Mouse (Mus musculus): Measurements from ENCODE around the gene Pced1b. TPM values are rescaled to one million over a fixed set of nuclear protein-coding genes. Genes with fewer than 3 reads are reported as not detected.

The Pced1b gene
- polyA plus RNA-seq, 1 experiment from 2014 or later: 3.2 TPM

DNA sequence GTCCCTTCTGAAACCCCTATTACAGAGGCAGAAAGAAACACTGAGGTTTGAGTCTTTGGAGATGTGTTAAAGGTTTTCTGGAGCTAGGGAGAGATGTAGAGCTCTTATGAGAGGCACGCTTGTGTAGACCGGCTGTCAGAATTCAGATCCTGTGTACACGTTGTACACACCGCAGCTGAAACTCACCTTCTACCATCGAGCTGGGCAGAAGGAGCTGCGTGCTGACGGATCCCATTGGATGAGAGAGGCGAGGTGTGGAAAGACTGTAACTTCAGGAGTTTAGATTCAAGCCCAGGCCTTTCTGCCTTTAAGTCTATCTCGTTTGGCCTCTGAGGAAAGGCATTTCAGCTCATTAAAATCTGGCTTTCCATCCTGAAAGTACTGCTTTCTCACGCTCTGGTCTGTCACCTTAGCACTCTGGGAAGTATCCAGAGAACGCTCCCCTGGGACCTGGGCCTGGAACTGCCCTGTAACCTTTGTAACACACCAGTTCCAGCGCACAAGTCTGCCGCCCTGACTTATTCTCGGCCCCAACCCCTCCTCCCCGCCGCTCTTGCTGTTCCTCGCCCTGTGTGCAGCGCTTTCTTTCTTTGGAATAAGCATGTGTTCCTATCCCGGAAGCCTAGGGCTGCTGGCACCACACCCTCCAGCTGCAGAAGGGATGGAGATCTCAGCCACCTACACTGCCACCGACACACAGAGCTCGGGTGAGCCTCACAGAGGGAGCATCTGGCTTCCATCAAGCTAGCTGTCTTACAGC is 44.6 kb downstream of the Pced1b start:
- Histone ChIP-seq H3K27ac (replicated peaks) (no peak overlapping the region), H3K4me2 (replicated peaks) (no peak overlapping the region), H3K27me3 (no peaks in the 10 kb centered on the region), H3K9me3 (no peaks in the 10 kb centered on the region), H3K36me3 (no peaks in the 10 kb centered on the region), H3K4me3 (no peak overlapping the region), H3K4me1 (no peaks in the 10 kb centered on the region), H3K9ac (replicated peaks) (no peak overlapping the region)
- 86% methylated on average over 21 of the region's 21 CpGs for WGBS
- no peak for ATAC-seq (ENCODE audit: low FRiP score, low read depth)

DNA sequence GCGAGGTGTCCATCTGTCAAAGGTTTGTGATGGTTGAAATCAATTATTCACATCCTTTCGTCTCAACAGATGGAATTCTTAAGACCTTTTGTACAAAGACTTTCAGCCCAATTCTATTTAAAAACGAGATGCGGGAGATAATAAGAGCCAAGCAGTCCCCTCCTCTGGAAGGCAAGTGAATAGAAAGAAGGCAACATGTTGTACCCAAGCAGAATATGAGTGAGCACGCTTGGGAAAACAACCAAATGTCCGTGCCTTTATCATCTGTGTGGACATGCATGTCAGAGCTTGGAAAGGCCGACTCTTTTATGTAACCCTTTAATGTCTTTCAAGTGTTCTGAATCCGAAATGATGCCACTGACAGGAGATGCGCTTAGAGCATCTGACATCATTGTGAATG is 61.0 kb downstream of the Pced1b start:
- ATAC-seq (ENCODE audit: low FRiP score, low read depth): peak; percentile 63
- no peak overlapping the region for H3K4me3 ChIP-seq
- 40% methylated on average over 9 of the region's 9 CpGs for WGBS

DNA sequence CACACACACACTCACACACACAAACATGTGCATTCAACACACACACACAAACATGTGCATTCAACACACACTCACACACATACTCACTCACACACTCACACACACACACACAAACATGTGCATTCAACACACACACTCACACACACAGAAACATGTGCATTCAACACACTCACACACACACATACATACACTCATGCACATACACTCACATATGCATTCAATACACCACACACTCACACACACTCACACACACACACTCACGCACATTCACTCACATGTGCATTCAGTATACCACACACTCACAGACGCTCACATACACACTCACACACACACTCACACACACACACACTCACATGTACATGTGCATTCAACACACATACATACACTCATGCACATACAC is 62.6 kb downstream of the Pced1b start:
- no peaks in the 10 kb centered on the region for H3K27me3 ChIP-seq
- WGBS: 94% methylated on average over 2 of the region's 2 CpGs

More for the DNA sequence above, 61.0 kb downstream of the Pced1b start:
- H3K4me2 ChIP-seq (replicated peaks): no peak overlapping the region
- H3K9ac ChIP-seq (replicated peaks): no peak overlapping the region
- no peaks in the 10 kb centered on the region for H3K27me3 ChIP-seq
- H3K27ac ChIP-seq (replicated peaks): no peak overlapping the region
- no peaks in the 10 kb centered on the region for H3K4me1 ChIP-seq
- no peaks in the 10 kb centered on the region for H3K9me3 ChIP-seq
- no peaks in the 10 kb centered on the region for H3K36me3 ChIP-seq

DNA sequence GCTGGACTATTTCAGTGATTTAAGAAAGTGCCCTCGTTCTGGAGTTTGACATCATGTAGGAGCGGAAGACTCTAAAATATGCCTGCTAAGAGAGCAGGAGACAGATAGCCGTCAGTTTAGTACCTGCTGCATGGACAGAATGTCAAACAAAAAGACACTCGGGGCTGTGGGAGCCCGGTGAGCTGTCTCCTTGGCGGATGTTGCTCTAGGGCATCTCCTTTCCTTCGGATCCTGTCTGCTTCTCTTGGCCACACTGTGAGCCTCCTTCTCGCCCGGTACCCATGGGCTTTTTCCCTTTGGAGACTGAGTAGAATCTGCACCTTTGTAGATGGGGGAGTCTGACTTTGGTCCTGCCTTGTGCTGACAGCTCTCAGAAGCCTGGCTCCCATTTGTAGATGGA is 63.3 kb downstream of the Pced1b start:
- Histone ChIP-seq H3K36me3 (no peaks in the 10 kb centered on the region), H3K27ac (replicated peaks) (0 out of 2 replicates have a peak overlapping the region, but pooled peaks have one; percentile 17), H3K9ac (replicated peaks) (no peak overlapping the region), H3K4me2 (replicated peaks) (no peak overlapping the region), H3K4me3 (no peak overlapping the region), H3K9me3 (no peaks in the 10 kb centered on the region), H3K4me1 (peaks cover 8% of the 10 kb centered on the region; the same call in 1 of the 2 replicates), H3K27me3 (no peaks in the 10 kb centered on the region)
- ATAC-seq (ENCODE audit: low FRiP score, low read depth): no peak
- 88% methylated on average over 9 of the region's 9 CpGs for WGBS

More for the DNA sequence above, 62.6 kb downstream of the Pced1b start:
- Histone ChIP-seq H3K9me3 (no peaks in the 10 kb centered on the region), H3K4me3 (no peak overlapping the region), H3K4me1 (0 out of 2 replicates have a peak, but pooled peaks cover 2% of the 10 kb centered on the region), H3K9ac (replicated peaks) (no peak overlapping the region), H3K4me2 (replicated peaks) (no peak overlapping the region), H3K36me3 (no peaks in the 10 kb centered on the region), H3K27ac (replicated peaks) (no peak overlapping the region)
- ATAC-seq (ENCODE audit: low FRiP score, low read depth): no peak

GRCm38 (mm10) chr15:97311211-97311610 is 64.3 kb downstream of the Pced1b start:
- no peaks in the 10 kb centered on the region for H3K36me3 ChIP-seq
- H3K27ac ChIP-seq (replicated peaks): no peak overlapping the region
- ATAC-seq (ENCODE audit: low FRiP score, low read depth): no peak
- H3K4me3 ChIP-seq: no peak overlapping the region
- WGBS: 91% methylated on average over 7 of the region's 7 CpGs
- H3K9me3 ChIP-seq: no peaks in the 10 kb centered on the region
- no peak overlapping the region for H3K9ac ChIP-seq (replicated peaks)
- H3K4me1 ChIP-seq: peaks cover 10% of the 10 kb centered on the region; the same call in 1 of the 2 replicates
- H3K4me2 ChIP-seq (replicated peaks): no peak overlapping the region
- H3K27me3 ChIP-seq: no peaks in the 10 kb centered on the region

DNA sequence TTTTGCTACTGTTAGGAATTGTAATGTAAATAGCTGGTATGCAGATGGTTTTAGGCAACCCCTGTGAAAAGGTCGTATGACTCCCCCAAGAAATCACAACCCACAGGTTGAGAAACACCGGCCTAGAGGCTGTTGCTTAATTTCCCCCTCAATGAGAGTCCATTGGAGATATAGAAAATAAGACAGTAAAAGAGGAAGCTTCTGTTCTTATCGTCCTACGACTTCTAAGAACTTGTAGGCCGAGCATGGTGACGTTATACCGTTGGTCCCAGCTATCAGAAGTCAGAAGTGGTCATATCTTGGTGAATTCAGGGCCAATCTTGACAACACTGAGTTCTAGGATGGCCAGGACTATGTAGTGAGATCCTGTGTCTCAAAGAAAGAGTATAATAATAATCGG is 65.0 kb downstream of the Pced1b start:
- Histone ChIP-seq H3K4me1 (peaks cover 10% of the 10 kb centered on the region; the same call in 1 of the 2 replicates), H3K4me3 (no peak overlapping the region), H3K4me2 (replicated peaks) (no peak overlapping the region), H3K9me3 (no peaks in the 10 kb centered on the region), H3K9ac (replicated peaks) (no peak overlapping the region), H3K27ac (replicated peaks) (no peak overlapping the region), H3K27me3 (no peaks in the 10 kb centered on the region; the same call in 1 of the 2 replicates), H3K36me3 (no peaks in the 10 kb centered on the region)
- ATAC-seq (ENCODE audit: low FRiP score, low read depth): no peak
- WGBS: 92% methylated on average over 8 of the region's 8 CpGs

- H3K9ac ChIP-seq (replicated peaks): no peak overlapping the region
- H3K36me3 ChIP-seq: no peaks in the 10 kb centered on the region
- 48% methylated on average over 14 of the region's 14 CpGs for WGBS
- no peak overlapping the region for H3K4me3 ChIP-seq
- no peak for ATAC-seq (ENCODE audit: low FRiP score, low read depth)
- H3K27ac ChIP-seq (replicated peaks): no peak overlapping the region
- H3K27me3 ChIP-seq: no peaks in the 10 kb centered on the region; the same call in 1 of the 2 replicates
- peak overlapping the region; percentile 26; the same call in 1 of the 2 replicates for H3K4me2 ChIP-seq (replicated peaks)
- peaks cover 14% of the 10 kb centered on the region; the same call in 1 of the 2 replicates for H3K4me1 ChIP-seq
- peaks cover 2% of the 10 kb centered on the region; the same call in 1 of the 2 replicates for H3K9me3 ChIP-seq
Measured at GRCm38 (mm10) chr15:97314720-97315421, 68.0 kb downstream of the Pced1b start.

DNA sequence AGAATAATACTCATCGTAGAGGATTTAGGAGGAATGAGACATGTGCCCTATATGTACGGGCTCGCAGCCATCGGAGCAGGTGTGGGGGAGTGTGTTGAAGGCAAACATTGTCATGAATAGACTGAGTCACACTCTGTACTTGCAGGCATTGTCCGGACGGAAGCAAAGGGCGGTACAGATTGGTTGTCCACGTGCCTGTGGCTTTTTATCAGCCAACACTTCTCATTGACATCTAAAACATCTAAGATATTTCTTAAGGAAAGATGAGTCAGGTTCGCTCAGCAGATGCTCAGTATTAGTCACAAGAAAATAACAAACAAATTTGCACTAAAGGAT is 68.5 kb downstream of the Pced1b start:
- Histone ChIP-seq H3K27me3 (no peaks in the 10 kb centered on the region; the same call in 1 of the 2 replicates), H3K4me3 (no peak overlapping the region), H3K27ac (replicated peaks) (no peak overlapping the region), H3K36me3 (no peaks in the 10 kb centered on the region), H3K9ac (replicated peaks) (no peak overlapping the region), H3K4me2 (replicated peaks) (no peak overlapping the region), H3K9me3 (peaks cover 2% of the 10 kb centered on the region; the same call in 1 of the 2 replicates), H3K4me1 (peaks cover 14% of the 10 kb centered on the region; the same call in 1 of the 2 replicates)
- WGBS: 60% methylated on average over 9 of the region's 9 CpGs
- ATAC-seq (ENCODE audit: low FRiP score, low read depth): no peak

GRCm38 (mm10) chr15:97318365-97319001 is 71.6 kb downstream of the Pced1b start:
- Histone ChIP-seq H3K27ac (replicated peaks) (no peak overlapping the region), H3K4me1 (peaks cover 14% of the 10 kb centered on the region; the same call in 1 of the 2 replicates), H3K4me3 (no peak overlapping the region), H3K4me2 (replicated peaks) (no peak overlapping the region), H3K36me3 (no peaks in the 10 kb centered on the region), H3K9ac (replicated peaks) (no peak overlapping the region), H3K27me3 (no peaks in the 10 kb centered on the region; the same call in 1 of the 2 replicates), H3K9me3 (peaks cover 2% of the 10 kb centered on the region; the same call in 1 of the 2 replicates)
- 86% methylated on average over 21 of the region's 21 CpGs for WGBS
- ATAC-seq (ENCODE audit: low FRiP score, low read depth): no peak

- H3K4me1 ChIP-seq: 0 out of 2 replicates have a peak, but pooled peaks cover 4% of the 10 kb centered on the region
- no peaks in the 10 kb centered on the region for H3K9me3 ChIP-seq
- no peaks in the 10 kb centered on the region for H3K27me3 ChIP-seq
- no peak for ATAC-seq (ENCODE audit: low FRiP score, low read depth)
- H3K4me3 ChIP-seq: no peak overlapping the region
- H3K27ac ChIP-seq (replicated peaks): no peak overlapping the region
- WGBS: 68% methylated on average over 5 of the region's 5 CpGs
- H3K9ac ChIP-seq (replicated peaks): no peak overlapping the region
- H3K36me3 ChIP-seq: no peaks in the 10 kb centered on the region
- no peak overlapping the region for H3K4me2 ChIP-seq (replicated peaks)
Measured at GRCm38 (mm10) chr15:97322821-97323220, 75.9 kb downstream of the Pced1b start.

- Histone ChIP-seq H3K4me2 (replicated peaks) (0 out of 2 replicates have a peak overlapping the region, but pooled peaks have one; percentile 5), H3K9ac (replicated peaks) (no peak overlapping the region), H3K4me1 (0 out of 2 replicates have a peak, but pooled peaks cover 4% of the 10 kb centered on the region), H3K36me3 (no peaks in the 10 kb centered on the region), H3K27ac (replicated peaks) (peak overlapping the region; percentile 52; the same call in 1 of the 2 replicates), H3K27me3 (no peaks in the 10 kb centered on the region), H3K4me3 (no peak overlapping the region), H3K9me3 (no peaks in the 10 kb centered on the region)
- WGBS: 78% methylated on average over 24 of the region's 24 CpGs
- ATAC-seq (ENCODE audit: low FRiP score, low read depth): no peak
Measured at GRCm38 (mm10) chr15:97323466-97323865, 76.6 kb downstream of the Pced1b start.

Measured in midbrain, embryonic 12.5 days (tissue).